Mouse (Mus musculus) forebrain, embryonic 15.5 days (tissue): ENCODE measurements around the gene Fez1. TPM values are rescaled to one million over a fixed set of nuclear protein-coding genes. Genes with fewer than 3 reads are reported as not detected.

ENCODE experiments used
- ATAC-seq: fragments of 200-750 bp; cut with Nextera tagmentation; replicated peaks from 2 replicates; pipeline ENCODE4 v1.8.0; 2017; ENCODE audit warnings: mild to moderate bottlenecking, moderate TSS enrichment, moderate library complexity
- H3K27ac ChIP-seq: fragments of 300-500 bp; sonication (generic); replicated peaks from 2 replicates; pipeline ENCODE4 v1.5.1; 2015; ENCODE audit warnings: mild to moderate bottlenecking, inconsistent platforms
- H3K27me3 ChIP-seq: fragments of 300-500 bp; sonication (generic); 2 replicates; pipeline ENCODE4 v1.6.1; 2015; ENCODE audit warnings: inconsistent platforms
- H3K36me3 ChIP-seq: fragments of 300-500 bp; sonication (generic); 2 replicates; pipeline ENCODE4 v1.6.1; 2015; ENCODE audit warnings: mild to moderate bottlenecking, inconsistent platforms
- H3K4me1 ChIP-seq: fragments of 300-500 bp; sonication (generic); 2 replicates; pipeline ENCODE4 v1.6.1; 2015; ENCODE audit warnings: inconsistent platforms
- H3K4me2 ChIP-seq: fragments of 300-500 bp; sonication (generic); replicated peaks from 2 replicates; pipeline ENCODE4 v1.6.1; 2015; ENCODE audit warnings: mild to moderate bottlenecking, inconsistent platforms
- H3K4me3 ChIP-seq: fragments of 300-500 bp; sonication (generic); 2 replicates; pipeline ENCODE4 v1.5.1; 2015; ENCODE audit warnings: mild to moderate bottlenecking, inconsistent platforms
- H3K9ac ChIP-seq: fragments of 300-500 bp; sonication (generic); replicated peaks from 2 replicates; pipeline ENCODE4 v1.6.1; 2015; ENCODE audit warnings: mild to moderate bottlenecking, inconsistent platforms
- H3K9me3 ChIP-seq: fragments of 300-500 bp; sonication (generic); 2 replicates; pipeline ENCODE4 v1.6.1; 2016; ENCODE audit warnings: inconsistent platforms
- WGBS: fragments of 180-500 bp; shearing (Covaris S2); methylation state at CpG from one replicate; pipeline ENCODE4 v1.1.7; 2015; ENCODE audit warnings: mixed read lengths; 5-methylcytosine and 5-hydroxymethylcytosine counted together
- polyA plus RNA-seq: library from polyadenylated mRNA; unstranded; fragments of >200 nt; fragmentation: Nextera tagmentation; extraction: Ambion mirVana; gene quantifications from 2 replicates; pipeline ENCODE4 v1.2.1, GENCODE M21; 2015

The Fez1 gene
- polyA plus RNA-seq, 1 experiment from 2014 or later, result 696 TPM

DNA sequence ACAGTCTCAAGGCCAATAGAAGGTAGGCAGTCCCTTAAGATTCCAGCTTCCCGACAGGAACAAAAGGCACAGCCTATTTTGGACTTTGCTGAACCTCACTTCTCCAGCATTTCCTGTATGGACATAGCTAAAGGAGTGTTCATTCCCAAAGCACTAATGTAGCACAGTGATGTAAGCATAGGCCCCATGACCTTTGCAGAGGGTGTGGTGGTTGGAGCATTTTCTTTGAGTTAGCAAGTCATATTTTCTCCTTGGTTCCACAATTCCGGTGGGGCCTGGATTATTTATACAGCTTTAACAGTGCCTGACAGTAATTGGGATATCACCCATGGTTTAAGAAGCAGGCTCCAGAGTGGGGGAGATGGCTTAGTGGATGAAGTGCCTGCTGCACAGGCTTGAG lies 27.0 kb downstream of the Fez1 start:
- Histone ChIP-seq H3K4me1 (no peaks in the 10 kb centered on the region), H3K9me3 (no peaks in the 10 kb centered on the region), H3K36me3 (peaks cover 88% of the 10 kb centered on the region), H3K27ac (no peak overlapping the region), H3K4me2 (no peak overlapping the region), H3K9ac (no peak overlapping the region), H3K27me3 (no peaks in the 10 kb centered on the region), H3K4me3 (no peak overlapping the region)
- WGBS, result 81% methylated on average over 2 of the region's 2 CpGs
- no peak for ATAC-seq

GRCm38 (mm10) chr9:36850091-36850490 lies 28.4 kb downstream of the Fez1 start:
- WGBS, result 47% methylated on average over 1 of the region's 1 CpGs
- Histone ChIP-seq H3K4me3 (no peak overlapping the region), H3K4me2 (no peak overlapping the region), H3K36me3 (peaks cover 81% of the 10 kb centered on the region), H3K9ac (no peak overlapping the region), H3K27ac (no peak overlapping the region), H3K4me1 (no peaks in the 10 kb centered on the region), H3K27me3 (no peaks in the 10 kb centered on the region), H3K9me3 (no peaks in the 10 kb centered on the region)
- ATAC-seq, result no peak

DNA sequence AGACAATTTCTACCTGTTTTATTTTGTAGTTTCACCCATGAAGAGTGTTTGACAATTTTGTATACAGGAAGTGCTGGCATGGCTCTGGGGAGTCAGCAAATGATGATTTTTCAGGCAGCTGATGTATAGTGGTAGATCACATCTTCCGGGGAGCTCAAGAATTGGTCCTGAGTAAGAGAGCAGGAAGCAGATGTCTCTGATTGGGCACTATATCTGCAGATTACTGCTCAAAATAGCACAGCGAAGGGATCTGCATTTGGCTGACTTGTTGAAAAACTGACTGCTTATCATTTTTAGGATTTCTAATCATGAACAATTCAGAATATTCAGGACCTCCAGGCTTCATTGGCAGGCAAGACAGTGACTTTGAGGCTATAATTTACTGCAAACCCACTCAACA lies 30.5 kb downstream of the Fez1 start:
- Histone ChIP-seq H3K4me2 (no peak overlapping the region), H3K9ac (no peak overlapping the region), H3K4me3 (no peak overlapping the region), H3K36me3 (peaks cover 78% of the 10 kb centered on the region), H3K27ac (no peak overlapping the region), H3K9me3 (no peaks in the 10 kb centered on the region), H3K27me3 (no peaks in the 10 kb centered on the region), H3K4me1 (no peaks in the 10 kb centered on the region)
- 95% methylated on average over 2 of the region's 2 CpGs for WGBS
- no peak for ATAC-seq

DNA sequence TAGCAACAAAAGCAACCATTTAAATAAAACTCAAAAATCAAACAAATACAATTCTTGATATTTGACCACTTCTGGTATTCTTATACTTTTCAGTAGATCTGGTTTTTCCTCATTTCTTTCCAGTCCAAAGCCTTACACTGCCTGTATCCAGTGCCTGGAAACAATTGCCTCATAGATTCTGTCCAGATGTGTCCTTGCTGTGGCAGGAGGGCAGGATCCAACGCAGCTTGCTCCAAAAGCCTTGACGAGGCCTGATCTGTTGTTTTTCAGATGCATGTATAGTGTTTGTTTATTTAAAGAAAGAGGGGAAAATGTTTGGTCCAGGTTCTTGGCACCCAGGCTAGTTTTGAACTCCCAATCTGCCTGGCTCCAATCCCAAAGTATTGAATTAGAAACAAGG lies 34.7 kb downstream of the Fez1 start:
- H3K27me3 ChIP-seq, result no peaks in the 10 kb centered on the region
- H3K9ac ChIP-seq, result no peak overlapping the region
- 71% methylated on average over 2 of the region's 2 CpGs for WGBS
- no peak overlapping the region for H3K4me3 ChIP-seq
- peaks cover 12% of the 10 kb centered on the region; the same call in 1 of the 2 replicates for H3K4me1 ChIP-seq
- H3K9me3 ChIP-seq, result no peaks in the 10 kb centered on the region
- no peak for ATAC-seq
- H3K4me2 ChIP-seq, result no peak overlapping the region
- no peak overlapping the region for H3K27ac ChIP-seq
- peaks cover 64% of the 10 kb centered on the region for H3K36me3 ChIP-seq

GRCm38 (mm10) chr9:36857476-36858117 lies 35.9 kb downstream of the Fez1 start:
- ATAC-seq, result no peak
- no peaks in the 10 kb centered on the region for H3K9me3 ChIP-seq
- H3K27ac ChIP-seq, result peak overlapping the region; percentile 2; the same call in 1 of the 2 replicates
- H3K4me3 ChIP-seq, result no peak overlapping the region
- no peak overlapping the region for H3K4me2 ChIP-seq
- peaks cover 12% of the 10 kb centered on the region; the same call in 1 of the 2 replicates for H3K4me1 ChIP-seq
- H3K27me3 ChIP-seq, result no peaks in the 10 kb centered on the region
- H3K36me3 ChIP-seq, result peaks cover 63% of the 10 kb centered on the region
- no peak overlapping the region for H3K9ac ChIP-seq
- 11% methylated on average over 8 of the region's 8 CpGs for WGBS

DNA sequence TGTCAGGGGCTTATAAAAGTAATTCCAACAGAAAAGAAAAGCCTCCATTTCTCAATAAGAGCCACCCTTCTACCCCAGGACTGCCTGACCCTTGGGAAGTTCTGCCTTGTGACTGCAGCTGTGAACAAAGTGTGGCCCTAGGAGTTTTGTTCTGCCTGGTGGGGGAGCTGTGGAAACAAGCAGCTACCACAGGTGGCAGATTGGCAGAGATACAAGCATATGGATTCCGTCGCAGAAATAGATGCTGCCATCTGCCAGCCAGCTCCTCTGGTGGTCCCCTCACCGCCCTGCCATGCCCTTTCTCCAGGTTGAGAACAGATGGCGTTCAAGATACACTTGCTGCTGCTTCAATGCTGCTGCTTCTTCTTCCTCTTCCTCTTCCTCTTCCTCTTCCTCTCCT lies 37.0 kb downstream of the Fez1 start:
- H3K36me3 ChIP-seq, result peaks cover 71% of the 10 kb centered on the region
- peak; percentile 61; the same call in 1 of the 2 replicates for ATAC-seq
- H3K4me2 ChIP-seq, result no peak overlapping the region
- no peaks in the 10 kb centered on the region for H3K27me3 ChIP-seq
- WGBS, result 23% methylated on average over 4 of the region's 4 CpGs
- no peak overlapping the region for H3K9ac ChIP-seq
- no peak overlapping the region for H3K27ac ChIP-seq
- no peak overlapping the region for H3K4me3 ChIP-seq
- H3K4me1 ChIP-seq, result peaks cover 12% of the 10 kb centered on the region; the same call in 1 of the 2 replicates
- H3K9me3 ChIP-seq, result no peaks in the 10 kb centered on the region

- no peak for ATAC-seq
- Histone ChIP-seq H3K4me3 (no peak overlapping the region), H3K27ac (no peak overlapping the region), H3K9me3 (no peaks in the 10 kb centered on the region), H3K36me3 (peaks cover 76% of the 10 kb centered on the region), H3K27me3 (no peaks in the 10 kb centered on the region), H3K9ac (no peak overlapping the region), H3K4me2 (no peak overlapping the region), H3K4me1 (peaks cover 10% of the 10 kb centered on the region; the same call in 1 of the 2 replicates)
- 85% methylated on average over 2 of the region's 2 CpGs for WGBS
These were observed 40.9 kb downstream of the Fez1 start for GRCm38 (mm10) chr9:36862576-36862975.

DNA sequence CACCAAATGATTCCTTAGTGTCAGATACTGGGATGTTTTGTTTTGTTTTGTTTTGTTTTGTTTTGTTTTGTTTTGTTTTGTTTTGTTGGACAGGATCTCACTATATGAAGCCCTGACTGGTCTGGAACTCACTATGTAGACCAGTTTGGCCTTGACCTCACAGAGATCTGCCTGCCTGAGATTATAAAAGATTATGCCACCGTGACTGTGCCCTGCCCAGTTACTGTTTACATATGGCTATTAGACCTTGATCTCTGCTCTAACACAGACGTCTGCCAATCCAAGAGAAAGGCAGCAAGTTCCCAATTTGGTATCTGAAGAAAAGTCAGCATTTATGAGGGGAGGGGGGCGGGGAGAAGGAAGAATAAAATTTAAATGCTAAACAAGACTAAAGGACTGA lies 42.0 kb downstream of the Fez1 start:
- no peaks in the 10 kb centered on the region for H3K27me3 ChIP-seq
- H3K4me3 ChIP-seq, result no peak overlapping the region
- no peak overlapping the region for H3K4me2 ChIP-seq
- 78% methylated on average over 3 of the region's 3 CpGs for WGBS
- no peak for ATAC-seq
- no peak overlapping the region for H3K9ac ChIP-seq
- H3K4me1 ChIP-seq, result 0 out of 2 replicates have a peak, but pooled peaks cover 2% of the 10 kb centered on the region
- no peaks in the 10 kb centered on the region for H3K9me3 ChIP-seq
- H3K27ac ChIP-seq, result no peak overlapping the region
- peaks cover 84% of the 10 kb centered on the region for H3K36me3 ChIP-seq

- H3K4me3 ChIP-seq, result no peak overlapping the region
- 60% methylated on average over 4 of the region's 4 CpGs for WGBS
- ATAC-seq, result no peak
- H3K27me3 ChIP-seq, result no peaks in the 10 kb centered on the region
- H3K36me3 ChIP-seq, result peaks cover 91% of the 10 kb centered on the region
- no peak overlapping the region for H3K9ac ChIP-seq
- H3K27ac ChIP-seq, result no peak overlapping the region
- no peak overlapping the region for H3K4me2 ChIP-seq
- no peaks in the 10 kb centered on the region for H3K4me1 ChIP-seq
- no peaks in the 10 kb centered on the region for H3K9me3 ChIP-seq
These were observed 43.5 kb downstream of the Fez1 start for GRCm38 (mm10) chr9:36864862-36865813.

DNA sequence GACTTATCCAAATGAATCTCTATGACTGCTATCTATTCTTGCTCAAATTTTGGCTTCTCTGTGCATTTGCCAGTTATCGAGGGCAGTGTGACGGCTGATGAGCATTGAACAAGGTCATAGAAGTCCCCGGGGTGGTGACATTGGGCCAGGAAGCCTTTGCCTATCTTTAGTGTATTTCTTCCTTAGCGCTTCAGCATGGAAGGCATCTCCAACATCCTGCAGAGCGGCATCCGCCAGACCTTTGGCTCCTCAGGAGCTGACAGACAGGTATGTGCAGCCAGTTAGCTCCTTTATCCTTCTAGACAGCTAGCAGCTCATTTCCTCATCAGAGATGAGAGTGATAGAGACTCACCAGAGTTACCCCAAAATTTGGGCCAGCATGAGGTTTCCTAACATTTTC lies 47.0 kb downstream of the Fez1 start:
- 96% methylated on average over 6 of the region's 6 CpGs for WGBS
- H3K4me1 ChIP-seq, result no peaks in the 10 kb centered on the region
- H3K4me3 ChIP-seq, result no peak overlapping the region
- peaks cover 92% of the 10 kb centered on the region for H3K36me3 ChIP-seq
- H3K27me3 ChIP-seq, result no peaks in the 10 kb centered on the region
- no peak for ATAC-seq
- no peak overlapping the region for H3K9ac ChIP-seq
- H3K9me3 ChIP-seq, result no peaks in the 10 kb centered on the region
- no peak overlapping the region for H3K4me2 ChIP-seq
- no peak overlapping the region for H3K27ac ChIP-seq

GRCm38 (mm10) chr9:36870263-36870662 lies 48.6 kb downstream of the Fez1 start:
- H3K36me3 ChIP-seq, result peaks cover 93% of the 10 kb centered on the region
- WGBS, result 64% methylated on average over 1 of the region's 1 CpGs
- no peak overlapping the region for H3K27ac ChIP-seq

GRCm38 (mm10) chr9:36873796-36874195 lies 52.1 kb downstream of the Fez1 start:
- Histone ChIP-seq H3K4me1 (no peaks in the 10 kb centered on the region), H3K9me3 (no peaks in the 10 kb centered on the region), H3K27me3 (no peaks in the 10 kb centered on the region), H3K4me2 (no peak overlapping the region), H3K27ac (no peak overlapping the region), H3K36me3 (peaks cover 96% of the 10 kb centered on the region), H3K9ac (no peak overlapping the region), H3K4me3 (no peak overlapping the region)
- 84% methylated on average over 2 of the region's 2 CpGs for WGBS
- ATAC-seq, result no peak

More at GRCm38 (mm10) chr9:36870263-36870662, 48.6 kb downstream of the Fez1 start:
- no peaks in the 10 kb centered on the region for H3K27me3 ChIP-seq
- no peak overlapping the region for H3K9ac ChIP-seq
- no peak overlapping the region for H3K4me3 ChIP-seq
- no peak overlapping the region for H3K4me2 ChIP-seq
- H3K4me1 ChIP-seq, result no peaks in the 10 kb centered on the region
- H3K9me3 ChIP-seq, result no peaks in the 10 kb centered on the region
- ATAC-seq, result no peak
